Mouse (Mus musculus): Measurements from ENCODE around the gene a. TPM values are rescaled to one million over a fixed set of nuclear protein-coding genes. Genes with fewer than 3 reads are reported as not detected.

Gene a
- polyA plus RNA-seq, 1 experiment from 2014 or later, result 0.94 TPM

GRCm38 (mm10) chr2:154820346-154820745 lies 29.1 kb downstream of the a start:
- Histone ChIP-seq H3K27ac (replicated peaks) (no peak overlapping the region), H3K9me3 (replicated peaks) (no peaks in the 10 kb centered on the region), H3K36me3 (peaks cover 10% of the 10 kb centered on the region; the same call in 1 of the 2 replicates), H3K27me3 (ENCODE audit: low read depth, poor library complexity, severe bottlenecking) (no peaks in the 10 kb centered on the region), H3K4me3 (no peak overlapping the region), H3K4me1 (peaks cover 14% of the 10 kb centered on the region)
- no peak for DNase-seq (ENCODE audit: low spot score)
- 93% methylated on average over 1 of the region's 1 CpGs for WGBS

- H3K27ac ChIP-seq (replicated peaks), result no peak overlapping the region
- no peaks in the 10 kb centered on the region for H3K27me3 ChIP-seq (ENCODE audit: low read depth, poor library complexity, severe bottlenecking)
- no peak overlapping the region for H3K4me3 ChIP-seq
- peaks cover 14% of the 10 kb centered on the region; the same call in 1 of the 2 replicates for H3K36me3 ChIP-seq
- H3K9me3 ChIP-seq (replicated peaks), result no peaks in the 10 kb centered on the region
- H3K4me1 ChIP-seq, result no peaks in the 10 kb centered on the region
- DNase-seq (ENCODE audit: low spot score), result no peak
- 87% methylated on average over 1 of the region's 1 CpGs for WGBS
These were observed 34.9 kb downstream of the a start for GRCm38 (mm10) chr2:154826054-154826538.

- Histone ChIP-seq H3K9me3 (replicated peaks) (no peaks in the 10 kb centered on the region), H3K4me1 (no peaks in the 10 kb centered on the region), H3K4me3 (no peak overlapping the region), H3K27me3 (ENCODE audit: low read depth, poor library complexity, severe bottlenecking) (no peaks in the 10 kb centered on the region), H3K36me3 (peaks cover 19% of the 10 kb centered on the region), H3K27ac (replicated peaks) (no peak overlapping the region)
- 77% methylated on average over 4 of the region's 4 CpGs for WGBS
- no peak for DNase-seq (ENCODE audit: low spot score)
These were observed 36.3 kb downstream of the a start for GRCm38 (mm10) chr2:154827521-154827920.

GRCm38 (mm10) chr2:154832471-154832870 lies 41.3 kb downstream of the a start:
- Histone ChIP-seq H3K9me3 (replicated peaks) (peaks cover 9% of the 10 kb centered on the region), H3K27ac (replicated peaks) (no peak overlapping the region), H3K4me1 (no peaks in the 10 kb centered on the region), H3K4me3 (no peak overlapping the region), H3K36me3 (peaks cover 60% of the 10 kb centered on the region), H3K27me3 (ENCODE audit: low read depth, poor library complexity, severe bottlenecking) (no peaks in the 10 kb centered on the region)
- DNase-seq (ENCODE audit: low spot score), result no peak
- WGBS, result 90% methylated on average over 4 of the region's 4 CpGs

- no peak overlapping the region for H3K4me3 ChIP-seq
- no peaks in the 10 kb centered on the region for H3K27me3 ChIP-seq (ENCODE audit: low read depth, poor library complexity, severe bottlenecking)
- H3K4me1 ChIP-seq, result no peaks in the 10 kb centered on the region
- H3K27ac ChIP-seq (replicated peaks), result no peak overlapping the region
- H3K36me3 ChIP-seq, result peaks cover 74% of the 10 kb centered on the region
- 96% methylated on average over 6 of the region's 6 CpGs for WGBS
- H3K9me3 ChIP-seq (replicated peaks), result peaks cover 18% of the 10 kb centered on the region
- DNase-seq (ENCODE audit: low spot score), result no peak
These were observed 43.1 kb downstream of the a start for GRCm38 (mm10) chr2:154834149-154834865.

- no peak overlapping the region for H3K27ac ChIP-seq (replicated peaks)
- H3K36me3 ChIP-seq, result peaks cover 88% of the 10 kb centered on the region
- no peak for DNase-seq (ENCODE audit: low spot score)
- H3K4me1 ChIP-seq, result no peaks in the 10 kb centered on the region
- 87% methylated on average over 2 of the region's 2 CpGs for WGBS
- H3K4me3 ChIP-seq, result no peak overlapping the region
- no peaks in the 10 kb centered on the region for H3K27me3 ChIP-seq (ENCODE audit: low read depth, poor library complexity, severe bottlenecking)
- peaks cover 37% of the 10 kb centered on the region for H3K9me3 ChIP-seq (replicated peaks)
These were observed 45.3 kb downstream of the a start for GRCm38 (mm10) chr2:154836537-154836936.

- no peaks in the 10 kb centered on the region for H3K4me1 ChIP-seq
- H3K4me3 ChIP-seq, result no peak overlapping the region
- peaks cover 58% of the 10 kb centered on the region for H3K36me3 ChIP-seq
- no peaks in the 10 kb centered on the region for H3K9me3 ChIP-seq (replicated peaks)
- H3K27ac ChIP-seq (replicated peaks), result no peak overlapping the region
- no peak for DNase-seq (ENCODE audit: low spot score)
- no peaks in the 10 kb centered on the region for H3K27me3 ChIP-seq (ENCODE audit: low read depth, poor library complexity, severe bottlenecking)
These were observed 56.9 kb downstream of the a start for GRCm38 (mm10) chr2:154848086-154848485.

- no peaks in the 10 kb centered on the region for H3K9me3 ChIP-seq (replicated peaks)
These were observed 64.2 kb downstream of the a start for GRCm38 (mm10) chr2:154855383-154855782.

GRCm38 (mm10) chr2:154863672-154864071 lies 72.5 kb downstream of the a start:
- H3K36me3 ChIP-seq, result peaks cover 100% of the 10 kb centered on the region
- no peaks in the 10 kb centered on the region for H3K27me3 ChIP-seq (ENCODE audit: low read depth, poor library complexity, severe bottlenecking)
- no peaks in the 10 kb centered on the region for H3K4me1 ChIP-seq
- 95% methylated on average over 13 of the region's 13 CpGs for WGBS
- H3K4me3 ChIP-seq, result no peak overlapping the region
- no peak overlapping the region for H3K27ac ChIP-seq (replicated peaks)
- no peak for DNase-seq (ENCODE audit: low spot score)
- H3K9me3 ChIP-seq (replicated peaks), result no peaks in the 10 kb centered on the region

More at GRCm38 (mm10) chr2:154855383-154855782, 64.2 kb downstream of the a start:
- H3K27ac ChIP-seq (replicated peaks), result no peak overlapping the region
- no peaks in the 10 kb centered on the region for H3K4me1 ChIP-seq
- DNase-seq (ENCODE audit: low spot score), result no peak
- no peak overlapping the region for H3K4me3 ChIP-seq
- peaks cover 46% of the 10 kb centered on the region for H3K36me3 ChIP-seq
- no peaks in the 10 kb centered on the region for H3K27me3 ChIP-seq (ENCODE audit: low read depth, poor library complexity, severe bottlenecking)
- WGBS, result 90% methylated on average over 1 of the region's 1 CpGs

- H3K36me3 ChIP-seq, result peaks cover 100% of the 10 kb centered on the region
- H3K27me3 ChIP-seq (ENCODE audit: low read depth, poor library complexity, severe bottlenecking), result no peaks in the 10 kb centered on the region
- H3K9me3 ChIP-seq (replicated peaks), result no peaks in the 10 kb centered on the region
- H3K27ac ChIP-seq (replicated peaks), result no peak overlapping the region
- H3K4me1 ChIP-seq, result no peaks in the 10 kb centered on the region
- WGBS, result 89% methylated on average over 3 of the region's 3 CpGs
- no peak for DNase-seq (ENCODE audit: low spot score)
- H3K4me3 ChIP-seq, result no peak overlapping the region
These were observed 74.5 kb downstream of the a start for GRCm38 (mm10) chr2:154865696-154866095.

- WGBS, result 97% methylated on average over 1 of the region's 1 CpGs
- H3K27me3 ChIP-seq (ENCODE audit: low read depth, poor library complexity, severe bottlenecking), result no peaks in the 10 kb centered on the region
- no peaks in the 10 kb centered on the region for H3K9me3 ChIP-seq (replicated peaks)
- H3K4me3 ChIP-seq, result no peak overlapping the region
- peaks cover 97% of the 10 kb centered on the region for H3K36me3 ChIP-seq
- no peak overlapping the region for H3K27ac ChIP-seq (replicated peaks)
- H3K4me1 ChIP-seq, result no peaks in the 10 kb centered on the region
- DNase-seq (ENCODE audit: low spot score), result no peak
These were observed 76.9 kb downstream of the a start for GRCm38 (mm10) chr2:154868106-154868505.

- Histone ChIP-seq H3K9me3 (replicated peaks) (no peaks in the 10 kb centered on the region), H3K27ac (replicated peaks) (no peak overlapping the region), H3K36me3 (peaks cover 97% of the 10 kb centered on the region), H3K4me1 (no peaks in the 10 kb centered on the region), H3K4me3 (no peak overlapping the region), H3K27me3 (ENCODE audit: low read depth, poor library complexity, severe bottlenecking) (no peaks in the 10 kb centered on the region)
- DNase-seq (ENCODE audit: low spot score), result no peak
These were observed 78.9 kb downstream of the a start for GRCm38 (mm10) chr2:154869954-154870641.

GRCm38 (mm10) chr2:154876621-154877020 lies 85.4 kb downstream of the a start:
- 92% methylated on average over 2 of the region's 2 CpGs for WGBS
- H3K36me3 ChIP-seq, result peaks cover 97% of the 10 kb centered on the region

More at GRCm38 (mm10) chr2:154876621-154877020, 85.4 kb downstream of the a start:
- Histone ChIP-seq H3K9me3 (replicated peaks) (no peaks in the 10 kb centered on the region), H3K27me3 (ENCODE audit: low read depth, poor library complexity, severe bottlenecking) (no peaks in the 10 kb centered on the region), H3K27ac (replicated peaks) (no peak overlapping the region), H3K4me1 (no peaks in the 10 kb centered on the region), H3K4me3 (no peak overlapping the region)
- DNase-seq (ENCODE audit: low spot score), result no peak

All from midbrain, embryonic 10.5 days (tissue).